Mouse (Mus musculus) heart, embryonic 11.5 days (tissue): ENCODE results near the gene Tmem50a. TPM values are rescaled to one million over a fixed set of nuclear protein-coding genes. Genes with fewer than 3 reads are reported as not detected.
A peak's percentile ranks its signal among the peaks of the same experiment; 100 is the strongest.

ENCODE experiments used
- ATAC-seq: fragments of 200-750 bp; cut with Nextera tagmentation; replicated peaks from 2 replicates; pipeline ENCODE4 v1.8.0; 2017; ENCODE audit warnings: moderate library complexity; ENCODE audit not compliant: insufficient number of reproducible peaks, low FRiP score, low TSS enrichment
- H3K27ac ChIP-seq: fragments of 300-500 bp; sonication (generic); 2 replicates; pipeline ENCODE4 v1.5.1; 2014; ENCODE audit warnings: mild to moderate bottlenecking, low read depth, low read length
- H3K27me3 ChIP-seq: fragments of 300-500 bp; sonication (generic); 2 replicates; pipeline ENCODE4 v1.6.1; 2014; ENCODE audit warnings: mild to moderate bottlenecking, low read length, mixed read lengths; ENCODE audit not compliant: control insufficient read depth, insufficient read depth
- H3K36me3 ChIP-seq: fragments of 300-500 bp; sonication (generic); 2 replicates; pipeline ENCODE4 v1.6.1; 2014; ENCODE audit warnings: mild to moderate bottlenecking, low read length, moderate library complexity, mixed read lengths; ENCODE audit not compliant: control insufficient read depth, insufficient read depth
- H3K4me1 ChIP-seq: fragments of 300-500 bp; sonication (generic); 2 replicates; pipeline ENCODE4 v1.6.1; 2014; ENCODE audit warnings: low read length; ENCODE audit not compliant: control insufficient read depth, insufficient read depth
- H3K4me2 ChIP-seq: fragments of 300-500 bp; sonication (generic); 2 replicates; pipeline ENCODE4 v1.6.1; 2014; ENCODE audit warnings: mild to moderate bottlenecking, moderate library complexity
- H3K4me3 ChIP-seq: fragments of 300-500 bp; sonication (generic); 2 replicates; pipeline ENCODE4 v1.5.1; 2014; ENCODE audit warnings: low read depth, low read length
- H3K9ac ChIP-seq: fragments of 300-500 bp; sonication (generic); 2 replicates; pipeline ENCODE4 v1.6.1; 2014; ENCODE audit warnings: mild to moderate bottlenecking, low read depth, low read length, moderate library complexity
- H3K9me3 ChIP-seq: fragments of 300-500 bp; sonication (generic); replicated peaks from 2 replicates; pipeline ENCODE4 v1.6.1; 2016; ENCODE audit warnings: low read length; ENCODE audit not compliant: control insufficient read depth
- WGBS: fragments of 180-500 bp; shearing (Covaris S2); extraction: QIAGEN DNeasy Blood & Tissue Kit; methylation state at CpG from one replicate; pipeline ENCODE4 v1.1.7; 2014; ENCODE audit not compliant: insufficient replicate concordance; 5-methylcytosine and 5-hydroxymethylcytosine counted together
- polyA plus RNA-seq: library from polyadenylated mRNA; unstranded; fragments of >200 nt; fragmentation: Nextera tagmentation; extraction: Ambion mirVana; gene quantifications from 2 replicates; pipeline ENCODE4 v1.2.1, GENCODE M21; 2014

Gene Tmem50a
- polyA plus RNA-seq, 1 experiment from 2014 or later = 150 TPM

GRCm38 (mm10) chr4:134943758-134944538, 29.1 kb upstream of the Tmem50a start:
- 39% methylated on average over 27 of the region's 27 CpGs for WGBS
- Histone ChIP-seq H3K9me3 (no peaks in the 10 kb centered on the region), H3K9ac (0 out of 2 replicates have a peak overlapping the region, but pooled peaks have one; percentile 30), H3K27ac (no peak overlapping the region), H3K27me3 (peaks cover 21% of the 10 kb centered on the region), H3K4me2 (no peak overlapping the region), H3K36me3 (no peaks in the 10 kb centered on the region), H3K4me1 (0 out of 2 replicates have a peak, but pooled peaks cover 3% of the 10 kb centered on the region), H3K4me3 (no peak overlapping the region)
- no peak for ATAC-seq

- Histone ChIP-seq H3K27ac (no peak overlapping the region), H3K4me2 (no peak overlapping the region), H3K27me3 (peaks cover 19% of the 10 kb centered on the region), H3K36me3 (peaks cover 9% of the 10 kb centered on the region), H3K4me1 (peaks cover 11% of the 10 kb centered on the region), H3K9ac (no peak overlapping the region), H3K4me3 (no peak overlapping the region), H3K9me3 (no peaks in the 10 kb centered on the region)
- no peak for ATAC-seq
- 71% methylated on average over 9 of the region's 9 CpGs for WGBS
Observed at GRCm38 (mm10) chr4:134939900-134940299, 25.1 kb upstream of the Tmem50a start.

- WGBS = 52% methylated on average over 17 of the region's 17 CpGs
- H3K36me3 ChIP-seq = peaks cover 15% of the 10 kb centered on the region
- H3K9ac ChIP-seq = no peak overlapping the region
- peaks cover 4% of the 10 kb centered on the region for H3K27me3 ChIP-seq
- H3K4me1 ChIP-seq = peaks cover 11% of the 10 kb centered on the region
- H3K4me3 ChIP-seq = no peak overlapping the region
- H3K9me3 ChIP-seq = no peaks in the 10 kb centered on the region
- ATAC-seq = no peak
- H3K27ac ChIP-seq = peak overlapping the region; percentile 86
- peak overlapping the region; percentile 21 for H3K4me2 ChIP-seq
Observed at GRCm38 (mm10) chr4:134937240-134938176, 22.7 kb upstream of the Tmem50a start.

GRCm38 (mm10) chr4:134930684-134931481, 16.1 kb upstream of the Tmem50a start, which contains the start of gene Syf2:
TSS of gene Syf2 (plus strand) at chr4:134930898.
- Histone ChIP-seq H3K27ac (peak within 1 kb of the TSS; percentile 79), H3K9me3 (no peaks in the 10 kb centered on the region), H3K4me1 (peaks cover 13% of the 10 kb centered on the region), H3K9ac (peak within 1 kb of the TSS; percentile 79), H3K4me2 (peak within 1 kb of the TSS; percentile 89), H3K27me3 (no peaks in the 10 kb centered on the region), H3K4me3 (peak within 1 kb of the TSS; percentile 100), H3K36me3 (peaks cover 26% of the 10 kb centered on the region)
- ATAC-seq = peak; percentile 93
- WGBS = under 1% methylated on average over 68 of the region's 68 CpGs

- ATAC-seq = no peak
- peak overlapping the region; percentile 79 for H3K27ac ChIP-seq
- no peaks in the 10 kb centered on the region for H3K27me3 ChIP-seq
- peak overlapping the region; percentile 89 for H3K4me2 ChIP-seq
- H3K4me3 ChIP-seq = peak overlapping the region; percentile 100
- 25% methylated on average over 9 of the region's 9 CpGs for WGBS
- no peaks in the 10 kb centered on the region for H3K9me3 ChIP-seq
- peak overlapping the region; percentile 79 for H3K9ac ChIP-seq
- H3K4me1 ChIP-seq = peaks cover 20% of the 10 kb centered on the region
- H3K36me3 ChIP-seq = peaks cover 31% of the 10 kb centered on the region
Observed at GRCm38 (mm10) chr4:134930190-134930589, 15.4 kb upstream of the Tmem50a start.

- WGBS = 74% methylated on average over 4 of the region's 4 CpGs
- Histone ChIP-seq H3K4me1 (peaks cover 22% of the 10 kb centered on the region), H3K27me3 (no peaks in the 10 kb centered on the region), H3K4me3 (no peak overlapping the region), H3K9ac (no peak overlapping the region), H3K36me3 (peaks cover 25% of the 10 kb centered on the region), H3K4me2 (no peak overlapping the region), H3K27ac (no peak overlapping the region), H3K9me3 (no peaks in the 10 kb centered on the region)
- no peak for ATAC-seq
Observed at GRCm38 (mm10) chr4:134929536-134929935, 14.7 kb upstream of the Tmem50a start.

- H3K4me2 ChIP-seq = no peak overlapping the region
- no peak for ATAC-seq
- H3K4me3 ChIP-seq = no peak overlapping the region
- H3K9me3 ChIP-seq = no peaks in the 10 kb centered on the region
- WGBS = 74% methylated on average over 1 of the region's 1 CpGs
- H3K4me1 ChIP-seq = peaks cover 22% of the 10 kb centered on the region
- H3K36me3 ChIP-seq = peaks cover 23% of the 10 kb centered on the region
- H3K27ac ChIP-seq = no peak overlapping the region
- no peak overlapping the region for H3K9ac ChIP-seq
- H3K27me3 ChIP-seq = no peaks in the 10 kb centered on the region
Observed at GRCm38 (mm10) chr4:134928464-134928836, 13.6 kb upstream of the Tmem50a start.
